Mouse (Mus musculus) liver, embryonic 11.5 days (tissue): ENCODE data around the gene Plscr3. TPM values are rescaled to one million over a fixed set of nuclear protein-coding genes. Genes with fewer than 3 reads are reported as not detected.

Experiments used
- microRNA-seq: library from miRNA; unstranded; fragments of <30 nt; microRNA quantifications from one replicate; pipeline ENCODE4, GENCODE M21; 2017; ENCODE audit warnings: borderline number of aligned reads
- polyA plus RNA-seq: library from polyadenylated mRNA; unstranded; fragments of >200 nt; fragmentation: Nextera tagmentation; extraction: Ambion mirVana; gene quantifications from 2 replicates; pipeline ENCODE4 v1.2.1, GENCODE M21; 2014

Gene Plscr3
- polyA plus RNA-seq, 1 experiment from 2014 or later, result 63.5 TPM

Small RNA genes within 50 kb of the gene (microRNA-seq; reads per million reads assigned to microRNA genes)
- gene Mir6924, result not detected

Other genes with a start within 250 kb of the Plscr3 start
- 76.2 and 79.5 TPM in 2 replicates for gene Atp1b2, start 240.4 kb upstream of the Plscr3 start, polyA plus RNA-seq
- 42.9 and 43.8 TPM in 2 replicates for gene Shbg, start 228.5 kb upstream of the Plscr3 start, polyA plus RNA-seq
- 16.7 and 18.0 TPM in 2 replicates for gene Sat2, start 224.4 kb upstream of the Plscr3 start, polyA plus RNA-seq
- gene Fxr2, start 213.4 kb upstream of the Plscr3 start, polyA plus RNA-seq, result 22.8 and 26.2 TPM in 2 replicates
- gene Sox15, start 191.1 kb upstream of the Plscr3 start, polyA plus RNA-seq, result not detected in 2 replicates
- 20.7 and 24.0 TPM in 2 replicates for gene Mpdu1, start 183.7 kb upstream of the Plscr3 start, polyA plus RNA-seq
- gene Cd68, start 180.2 kb upstream of the Plscr3 start, polyA plus RNA-seq, result 21.0 and 22.0 TPM in 2 replicates
- gene Eif4a1, start 174.0 kb upstream of the Plscr3 start, polyA plus RNA-seq, result 755 and 757 TPM in 2 replicates
- gene Senp3, start 164.3 kb upstream of the Plscr3 start, polyA plus RNA-seq, result 75.4 and 79.1 TPM in 2 replicates
- gene Tnfsf13, start 160.6 kb upstream of the Plscr3 start, polyA plus RNA-seq, result 0.37 TPM in 1 of 2 replicates, not detected in the other
- gene Tnfsf12, start 150.5 kb upstream of the Plscr3 start, polyA plus RNA-seq, result 4.5 and 6.0 TPM in 2 replicates
- gene Tnfsfm13, start 150.3 kb upstream of the Plscr3 start, polyA plus RNA-seq, result 1.7 and 2.6 TPM in 2 replicates
- 46.1 and 48.9 TPM in 2 replicates for gene Polr2a, start 87.7 kb upstream of the Plscr3 start, polyA plus RNA-seq
- not detected in 2 replicates for gene Slc35g3, start 84.4 kb upstream of the Plscr3 start, polyA plus RNA-seq
- 0.90 and 1.0 TPM in 2 replicates for gene Zbtb4, start 80.5 kb upstream of the Plscr3 start, polyA plus RNA-seq
- gene Chrnb1, start 50.4 kb upstream of the Plscr3 start, polyA plus RNA-seq, result 1.3 and 1.4 TPM in 2 replicates
- 1.2 TPM in 2 replicates for gene Fgf11, start 44.5 kb upstream of the Plscr3 start, polyA plus RNA-seq
- gene Tmem102, start 40.8 kb upstream of the Plscr3 start, polyA plus RNA-seq, result 0.96 and 1.2 TPM in 2 replicates
- gene Gm39566, start 31.1 kb upstream of the Plscr3 start, polyA plus RNA-seq, result not detected in 2 replicates
- not detected in 2 replicates for gene Spem2, start 27.9 kb upstream of the Plscr3 start, polyA plus RNA-seq
- gene Spem1, start 24.2 kb upstream of the Plscr3 start, polyA plus RNA-seq, result not detected in 2 replicates
- 2.8 and 3.4 TPM in 2 replicates for gene Nlgn2, start 8.6 kb upstream of the Plscr3 start, polyA plus RNA-seq
- gene Tmem256, start 7.9 kb upstream of the Plscr3 start, polyA plus RNA-seq, result 336 and 370 TPM in 2 replicates
- gene Tnk1, start 12.4 kb downstream of the Plscr3 start, polyA plus RNA-seq, result 0.57 and 0.62 TPM in 2 replicates
- gene Tmem95, start 31.6 kb downstream of the Plscr3 start, polyA plus RNA-seq, result not detected in 2 replicates
- 2.3 and 3.6 TPM in 2 replicates for gene Kctd11, start 35.0 kb downstream of the Plscr3 start, polyA plus RNA-seq
- gene Acap1, start 49.2 kb downstream of the Plscr3 start, polyA plus RNA-seq, result 8.6 and 8.7 TPM in 2 replicates
- gene 2810408A11Rik, start 54.6 kb downstream of the Plscr3 start, polyA plus RNA-seq, result 3.2 and 4.0 TPM in 2 replicates
- gene Neurl4, start 54.7 kb downstream of the Plscr3 start, polyA plus RNA-seq, result 9.5 and 10.5 TPM in 2 replicates
- 121 and 130 TPM in 2 replicates for gene Gps2, start 67.5 kb downstream of the Plscr3 start, polyA plus RNA-seq
- gene Eif5a, start 75.6 kb downstream of the Plscr3 start, polyA plus RNA-seq, result 2,995 and 3,090 TPM in 2 replicates
- gene Ybx2, start 89.4 kb downstream of the Plscr3 start, polyA plus RNA-seq, result 1.3 and 1.7 TPM in 2 replicates
- gene Slc2a4, start 101.8 kb downstream of the Plscr3 start, polyA plus RNA-seq, result 7.0 and 8.3 TPM in 2 replicates
- 4.0 and 5.1 TPM in 2 replicates for gene Cldn7, start 118.4 kb downstream of the Plscr3 start, polyA plus RNA-seq
- 20.8 and 24.0 TPM in 2 replicates for gene Ctdnep1, start 134.8 kb downstream of the Plscr3 start, polyA plus RNA-seq
- 131 and 146 TPM in 2 replicates for gene Elp5, start 136.1 kb downstream of the Plscr3 start, polyA plus RNA-seq
- 302 and 311 TPM in 2 replicates for gene Gabarap, start 144.8 kb downstream of the Plscr3 start, polyA plus RNA-seq
- gene Phf23, start 149.4 kb downstream of the Plscr3 start, polyA plus RNA-seq, result 33.2 and 36.6 TPM in 2 replicates
- gene Dvl2, start 154.2 kb downstream of the Plscr3 start, polyA plus RNA-seq, result 22.1 and 23.3 TPM in 2 replicates
- gene Acadvl, start 169.0 kb downstream of the Plscr3 start, polyA plus RNA-seq, result 85.7 and 89.7 TPM in 2 replicates
- 9.3 and 9.4 TPM in 2 replicates for gene Dlg4, start 170.6 kb downstream of the Plscr3 start, polyA plus RNA-seq
- 0.40 and 0.66 TPM in 2 replicates for gene Asgr1, start 207.7 kb downstream of the Plscr3 start, polyA plus RNA-seq
- 4.3 and 5.8 TPM in 2 replicates for gene Asgr2, start 246.3 kb downstream of the Plscr3 start, polyA plus RNA-seq